Mouse (Mus musculus) megakaryocyte, embryonic 14.5 days (primary cell): ENCODE measurements around the gene Mlx. TPM values are rescaled to one million over a fixed set of nuclear protein-coding genes. Genes with fewer than 3 reads are reported as not detected.

Experiments
- H3K27me3 ChIP-seq: replicated peaks from 2 replicates; pipeline ENCODE3; 2012; ENCODE audit warnings: inconsistent platforms
- H3K36me3 ChIP-seq: replicated peaks from 2 replicates; pipeline ENCODE3; 2012; ENCODE audit warnings: low read length, inconsistent platforms, mixed read lengths
- H3K4me1 ChIP-seq: 2 replicates; pipeline ENCODE4 v1.6.1; 2012; ENCODE audit warnings: inconsistent platforms
- H3K4me3 ChIP-seq: replicated peaks from 2 replicates; pipeline ENCODE3; 2012; ENCODE audit warnings: moderate library complexity, mild to moderate bottlenecking, inconsistent platforms
- H3K9me3 ChIP-seq: 2 replicates; pipeline ENCODE4 v1.6.1; 2012; ENCODE audit warnings: inconsistent platforms
- FLI1 ChIP-seq: IDR thresholded peaks from 2 replicates; pipeline ENCODE4 v1.6.1; 2012; ENCODE audit warnings: low read length, inconsistent platforms, mixed read lengths
- GATA1 ChIP-seq: IDR thresholded peaks from 3 replicates; pipeline ENCODE4 v1.6.1; 2012; ENCODE audit warnings: mixed read lengths, low read length, inconsistent platforms, borderline replicate concordance
- polyA plus RNA-seq: library from polyadenylated mRNA; stranded (reverse); fragments of >175 nt; gene quantifications from 2 replicates; pipeline ENCODE4 v1.2.3, GENCODE M21; 2012; ENCODE audit warnings: low replicate concordance; ENCODE audit not compliant: insufficient read depth

Gene Mlx
- polyA plus RNA-seq, 1 experiment: 12.4 TPM

DNA sequence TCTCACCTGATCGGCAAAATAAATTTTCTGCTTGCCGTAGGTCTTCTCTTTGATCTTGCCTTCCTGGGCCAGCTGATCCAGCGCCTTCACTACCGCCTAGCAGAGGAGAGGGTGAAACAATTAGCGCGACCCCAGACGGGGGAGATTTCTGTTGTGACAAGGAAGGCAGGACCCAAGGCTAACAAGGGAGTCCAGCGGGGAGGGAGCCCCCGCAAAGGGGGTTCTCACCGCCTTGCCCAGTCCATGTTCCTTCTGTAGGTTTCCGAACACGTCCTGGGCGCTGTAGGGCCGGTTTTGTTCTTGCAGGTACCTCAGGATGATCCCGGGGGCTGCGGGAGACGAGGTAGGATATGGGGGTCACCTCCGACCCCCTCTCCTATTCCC, 7.8 kb downstream of the Mlx start:
- Histone ChIP-seq H3K36me3 (peaks cover 81% of the 10 kb centered on the region), H3K4me1 (peaks cover 35% of the 10 kb centered on the region), H3K4me3 (peak overlapping the region; percentile 97), H3K27me3 (no peaks in the 10 kb centered on the region), H3K9me3 (no peaks in the 10 kb centered on the region)
- TF ChIP-seq FLI1: no peak
- TF ChIP-seq GATA1: no peak

DNA sequence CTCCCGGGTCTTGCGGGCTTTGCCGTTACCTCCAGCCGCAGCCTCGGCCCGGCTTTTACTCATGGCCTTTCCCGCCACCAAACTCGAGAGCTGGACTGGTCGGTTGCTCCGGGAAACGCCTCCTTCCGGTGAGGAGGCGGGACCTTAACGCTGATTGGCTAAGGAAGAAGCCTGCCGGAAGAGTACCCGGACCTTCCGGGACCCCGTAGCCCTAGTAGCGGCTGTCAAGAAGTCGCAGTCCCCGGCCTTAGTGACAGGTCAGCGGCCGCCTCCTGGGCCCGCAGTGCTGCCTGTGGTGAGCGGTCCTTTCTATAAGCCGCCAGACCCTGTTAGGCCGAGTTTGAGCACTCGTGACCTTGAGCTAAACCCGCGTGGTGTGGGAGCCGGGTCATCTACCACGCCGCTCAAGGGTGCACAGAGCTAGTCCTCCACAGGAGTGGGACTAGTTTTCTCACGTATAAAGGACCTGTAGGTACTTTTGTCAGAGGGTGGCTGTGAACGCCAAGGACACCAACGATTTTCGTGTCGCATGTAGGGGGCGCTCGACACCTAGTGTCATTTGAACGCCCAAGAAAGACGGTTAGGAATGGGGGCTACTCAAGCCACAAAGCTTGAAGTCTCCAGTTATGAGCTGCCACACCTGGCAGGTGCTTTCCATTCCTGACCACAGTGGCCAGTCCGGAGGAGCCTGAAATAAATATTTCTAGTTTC, 8.4 kb downstream of the Mlx start, which contains the start of gene Psmc3ip:
Gene Psmc3ip, minus strand, starts transcription at position 123 of the 711 bp plus-strand sequence.
- no peaks in the 10 kb centered on the region for H3K9me3 ChIP-seq
- H3K4me1 ChIP-seq: peaks cover 34% of the 10 kb centered on the region
- no peaks in the 10 kb centered on the region for H3K27me3 ChIP-seq
- peaks cover 81% of the 10 kb centered on the region for H3K36me3 ChIP-seq
- peak within 1 kb of the TSS; percentile 97 for H3K4me3 ChIP-seq
- TF ChIP-seq FLI1: peak; percentile 90; the same call in 1 of the 2 replicates
- TF ChIP-seq GATA1: no peak

DNA sequence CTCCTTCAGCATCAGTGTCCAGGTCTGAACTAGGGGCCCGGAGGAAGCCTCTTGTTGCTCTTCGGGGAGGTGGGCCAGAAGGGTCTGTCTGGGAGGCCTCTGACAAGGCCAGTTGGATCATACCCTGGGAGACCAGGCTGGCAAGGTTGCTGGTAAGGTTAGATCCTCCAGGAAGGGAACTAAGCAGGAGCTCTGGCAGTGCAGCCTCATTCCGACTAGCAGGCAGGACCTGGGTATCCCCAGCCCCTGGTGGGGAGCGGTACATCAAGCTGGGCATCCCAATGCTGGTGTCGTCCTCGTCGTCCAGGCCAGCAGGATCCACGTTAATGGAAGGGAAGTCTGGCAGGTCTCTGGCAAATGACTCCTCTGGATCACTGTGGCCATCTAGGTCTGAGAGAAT, 11.2 kb downstream of the Mlx start:
- H3K27me3 ChIP-seq: no peaks in the 10 kb centered on the region
- H3K36me3 ChIP-seq: peaks cover 80% of the 10 kb centered on the region
- peaks cover 35% of the 10 kb centered on the region for H3K4me1 ChIP-seq
- no peak for TF ChIP-seq GATA1
- no peak for TF ChIP-seq FLI1
- no peaks in the 10 kb centered on the region for H3K9me3 ChIP-seq
- H3K4me3 ChIP-seq: no peak overlapping the region

DNA sequence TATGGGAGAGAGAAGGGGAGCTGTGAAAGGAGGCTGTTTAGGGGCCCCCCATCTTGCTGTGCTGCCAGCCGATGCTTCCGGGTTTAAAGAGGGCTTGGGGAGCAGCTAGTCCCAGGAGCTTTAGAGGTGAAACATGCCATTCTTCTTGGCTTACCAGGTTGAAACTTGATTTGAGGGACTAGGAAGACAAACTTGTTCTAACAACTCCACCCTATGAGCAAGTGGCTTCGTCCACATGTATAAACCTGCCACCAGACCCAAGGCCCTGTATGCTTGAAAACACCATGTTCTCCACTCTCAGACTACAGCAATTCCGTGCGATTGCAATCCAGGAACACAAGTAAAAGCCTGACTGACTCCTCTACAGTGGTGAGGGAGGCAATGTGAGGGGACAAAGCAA, 15.9 kb downstream of the Mlx start:
- Histone ChIP-seq H3K27me3 (no peaks in the 10 kb centered on the region), H3K9me3 (no peaks in the 10 kb centered on the region), H3K4me3 (no peak overlapping the region), H3K4me1 (peaks cover 31% of the 10 kb centered on the region), H3K36me3 (peaks cover 94% of the 10 kb centered on the region)
- no peak for TF ChIP-seq FLI1
- TF ChIP-seq GATA1: no peak

DNA sequence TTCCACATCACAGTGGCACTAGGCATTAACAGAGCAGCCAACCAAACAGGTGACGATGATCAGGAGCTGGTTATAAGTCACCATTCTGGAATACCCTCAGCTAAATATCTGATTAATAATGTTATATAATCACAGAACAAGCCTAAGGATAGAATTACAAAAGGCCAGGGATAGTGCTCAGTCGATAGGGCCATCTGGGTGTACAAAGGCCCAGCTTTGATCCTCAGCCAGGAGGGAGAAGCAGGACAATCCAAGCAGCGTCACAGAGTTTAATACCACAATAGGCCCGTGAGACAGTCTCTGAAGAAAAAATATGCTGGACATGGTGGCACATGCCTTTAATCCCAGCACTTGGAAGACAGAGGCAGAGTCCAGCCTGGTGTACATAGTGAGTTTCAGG, 22.3 kb downstream of the Mlx start:
- H3K4me3 ChIP-seq: no peak overlapping the region
- H3K36me3 ChIP-seq: peaks cover 63% of the 10 kb centered on the region
- peaks cover 33% of the 10 kb centered on the region for H3K4me1 ChIP-seq
- H3K27me3 ChIP-seq: no peaks in the 10 kb centered on the region
- TF ChIP-seq FLI1 (no peak), GATA1 (no peak)
- H3K9me3 ChIP-seq: peaks cover 5% of the 10 kb centered on the region

DNA sequence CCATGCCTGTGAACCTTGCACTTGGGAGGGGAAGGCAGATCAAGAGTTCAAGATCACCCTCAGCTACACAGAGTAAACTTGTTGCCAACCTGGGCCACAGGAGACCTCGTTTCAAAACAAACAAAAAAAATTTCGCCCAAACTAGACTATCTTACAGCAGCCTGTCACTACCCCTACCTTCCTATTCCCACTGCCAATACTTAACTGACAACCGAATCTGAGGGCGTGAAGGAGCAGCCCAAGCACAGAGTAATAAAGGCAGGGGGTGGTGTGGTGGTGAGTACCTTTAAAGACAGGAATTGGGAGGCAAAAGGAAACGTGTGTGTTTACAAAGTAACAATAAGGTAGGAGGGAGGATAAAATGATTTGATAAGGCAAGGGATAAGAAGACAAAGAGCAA, 23.6 kb downstream of the Mlx start:
- no peak overlapping the region for H3K4me3 ChIP-seq
- H3K4me1 ChIP-seq: peaks cover 33% of the 10 kb centered on the region
- H3K27me3 ChIP-seq: no peaks in the 10 kb centered on the region
- H3K9me3 ChIP-seq: peaks cover 5% of the 10 kb centered on the region
- peaks cover 60% of the 10 kb centered on the region for H3K36me3 ChIP-seq
- no peak for TF ChIP-seq GATA1
- no peak for TF ChIP-seq FLI1

DNA sequence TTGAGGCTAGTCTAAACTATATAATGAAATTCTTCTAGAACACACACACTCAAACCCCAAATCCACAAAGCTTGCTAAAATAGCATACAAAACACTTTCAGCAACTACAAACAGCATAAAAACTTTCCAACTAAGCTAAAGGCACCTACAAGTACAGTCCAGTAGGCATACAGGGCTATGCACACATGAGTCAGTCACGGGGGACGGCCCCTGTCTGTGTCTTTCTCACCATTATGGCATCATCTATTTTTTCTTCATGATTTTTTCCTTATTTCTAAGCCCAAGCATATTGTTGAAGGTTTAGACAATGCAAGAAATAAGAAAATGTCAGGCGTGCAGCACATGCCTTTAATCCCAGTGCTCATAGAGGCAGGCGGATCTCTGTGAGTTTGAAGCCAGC, 24.1 kb downstream of the Mlx start:
- TF ChIP-seq GATA1: no peak
- no peak for TF ChIP-seq FLI1

DNA sequence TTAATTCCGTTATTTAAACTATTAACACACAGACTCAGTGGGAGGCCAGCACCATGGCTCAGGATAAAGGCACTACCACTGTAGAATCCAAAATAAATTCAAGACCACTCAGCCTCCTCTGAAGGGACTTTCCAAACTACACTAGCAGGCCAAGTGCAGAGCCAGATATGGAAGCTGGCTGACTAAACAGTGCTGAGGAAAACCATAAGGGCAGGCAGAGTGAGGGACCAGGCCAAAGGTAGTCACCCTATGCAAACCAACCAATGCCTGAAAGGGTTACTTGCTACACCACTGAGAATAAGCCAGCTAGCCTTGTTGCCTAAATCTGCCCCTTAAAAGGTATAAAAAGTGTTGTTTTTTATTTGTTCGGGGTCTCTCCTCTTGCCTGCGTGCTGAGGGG, 25.1 kb downstream of the Mlx start:
- Histone ChIP-seq H3K4me1 (peaks cover 47% of the 10 kb centered on the region), H3K27me3 (no peaks in the 10 kb centered on the region), H3K36me3 (peaks cover 61% of the 10 kb centered on the region)

More for the DNA sequence above, 24.1 kb downstream of the Mlx start:
- no peak overlapping the region for H3K4me3 ChIP-seq
- no peaks in the 10 kb centered on the region for H3K27me3 ChIP-seq
- H3K36me3 ChIP-seq: peaks cover 60% of the 10 kb centered on the region
- H3K9me3 ChIP-seq: peaks cover 5% of the 10 kb centered on the region
- peaks cover 37% of the 10 kb centered on the region for H3K4me1 ChIP-seq

DNA sequence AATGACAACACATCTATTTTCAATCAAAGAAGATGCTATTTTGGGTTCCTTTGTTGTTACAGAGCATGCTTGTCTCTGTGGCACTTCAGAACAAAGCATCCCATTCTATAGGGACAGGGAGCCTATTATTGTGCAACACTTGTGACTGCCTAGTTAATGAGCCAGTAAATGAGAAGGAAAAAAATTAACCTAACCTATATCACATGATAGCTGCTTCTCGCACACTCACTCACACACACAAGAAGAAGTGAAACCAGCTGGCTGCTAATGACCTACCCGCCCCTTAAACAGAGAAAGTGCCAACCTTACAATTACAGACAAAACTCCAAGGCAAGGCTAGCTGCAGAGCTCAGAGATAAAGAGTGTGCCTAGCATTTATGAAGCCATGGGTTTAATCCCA, 28.5 kb downstream of the Mlx start:
- Histone ChIP-seq H3K36me3 (peaks cover 46% of the 10 kb centered on the region), H3K4me1 (peaks cover 64% of the 10 kb centered on the region), H3K9me3 (peaks cover 5% of the 10 kb centered on the region), H3K4me3 (peak overlapping the region; percentile 23), H3K27me3 (no peaks in the 10 kb centered on the region)
- TF ChIP-seq FLI1: no peak

More for the DNA sequence above, 25.1 kb downstream of the Mlx start:
- no peak for TF ChIP-seq GATA1
- no peak for TF ChIP-seq FLI1
- Histone ChIP-seq H3K9me3 (peaks cover 5% of the 10 kb centered on the region), H3K4me3 (no peak overlapping the region)

DNA sequence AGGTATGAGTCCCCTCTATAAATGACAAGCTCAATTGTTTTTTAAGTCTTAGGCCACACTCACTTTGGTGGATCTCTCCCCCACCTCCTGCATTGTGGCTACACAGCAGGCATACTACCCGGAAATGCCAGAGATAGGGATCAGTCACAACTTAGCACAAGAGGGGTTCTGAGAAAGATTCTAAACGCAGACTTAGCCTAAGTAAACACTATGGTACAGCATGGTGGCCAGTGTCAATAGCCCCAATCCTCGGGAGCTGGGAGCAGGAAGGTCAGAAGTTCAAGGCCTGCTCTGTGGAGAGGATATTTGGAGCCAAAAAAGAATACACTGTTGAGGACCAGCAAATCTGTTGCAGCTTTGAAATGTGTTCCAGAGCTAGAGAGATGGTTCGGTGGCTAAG, 31.0 kb downstream of the Mlx start:
- H3K4me3 ChIP-seq: peak overlapping the region; percentile 96
- peaks cover under 1% of the 10 kb centered on the region; the same call in 1 of the 2 replicates for H3K9me3 ChIP-seq
- peaks cover 64% of the 10 kb centered on the region for H3K4me1 ChIP-seq
- no peaks in the 10 kb centered on the region for H3K27me3 ChIP-seq
- peaks cover 45% of the 10 kb centered on the region for H3K36me3 ChIP-seq
- no peak for TF ChIP-seq GATA1
- no peak for TF ChIP-seq FLI1

DNA sequence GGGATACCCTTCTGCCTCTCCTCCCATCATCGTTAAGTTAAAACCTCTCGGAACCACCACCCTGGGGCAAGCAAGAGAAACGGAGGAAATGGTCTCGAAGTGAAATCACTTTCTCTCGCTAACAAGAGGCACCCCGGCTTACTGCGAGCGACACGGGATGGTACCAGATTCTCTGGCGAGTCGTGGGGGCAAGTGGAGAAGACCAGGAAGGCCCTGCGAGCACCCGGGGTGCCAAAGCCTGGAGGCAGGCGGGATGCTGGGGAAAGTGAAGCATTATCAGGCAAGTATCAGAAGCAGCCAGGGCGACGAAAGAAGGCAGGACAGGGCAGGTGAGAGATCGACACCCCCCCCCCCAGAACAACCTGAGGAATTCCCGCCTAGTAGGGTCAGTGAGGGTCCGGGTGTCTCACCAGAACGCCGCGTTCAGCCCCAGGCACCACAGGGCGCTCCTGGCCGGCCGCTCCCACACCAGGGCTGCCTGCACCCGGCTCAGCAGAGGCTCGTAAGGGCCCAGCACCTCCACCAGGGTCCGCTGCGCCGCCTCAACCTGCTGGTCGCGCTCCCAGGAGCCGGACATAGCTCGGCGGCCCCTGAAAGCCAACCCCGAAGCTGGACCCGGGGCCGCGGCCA, 32.2 kb downstream of the Mlx start:
- Histone ChIP-seq H3K9me3 (no peaks in the 10 kb centered on the region), H3K4me1 (peaks cover 64% of the 10 kb centered on the region), H3K4me3 (peak overlapping the region; percentile 96), H3K36me3 (peaks cover 49% of the 10 kb centered on the region), H3K27me3 (no peaks in the 10 kb centered on the region)
- TF ChIP-seq GATA1 (no peak), FLI1 (no peak)
